Mouse (Mus musculus): Measurements from ENCODE around the gene Cfap206. TPM values are rescaled to one million over a fixed set of nuclear protein-coding genes. Genes with fewer than 3 reads are reported as not detected.

The Cfap206 gene
- polyA plus RNA-seq, 2 experiments: 0.20 to 0.76 TPM

GRCm38 (mm10) chr4:34703029-34703428, 27.0 kb downstream of the Cfap206 start:
- TF ChIP-seq POLR2A (IDR thresholded peaks at IDR 0.05; ENCODE audit: borderline replicate concordance, extremely low read depth, insufficient read depth, insufficient read length): no peak
- 69% methylated on average over 4 of the region's 4 CpGs for WGBS
- H3K36me3 ChIP-seq (ENCODE audit: control insufficient read depth, insufficient read depth, low read length): no peaks in the 10 kb centered on the region
- H3K27me3 ChIP-seq (ENCODE audit: control insufficient read depth, insufficient read depth, low read length): no peaks in the 10 kb centered on the region
- H3K4me1 ChIP-seq (ENCODE audit: control insufficient read depth, insufficient read depth, low read length): no peaks in the 10 kb centered on the region
- H3K4me3 ChIP-seq (replicated peaks; ENCODE audit: low read length): no peak overlapping the region
- no peak overlapping the region for H3K4me2 ChIP-seq (replicated peaks; ENCODE audit: low read depth, low read length, severe bottlenecking)
- ATAC-seq (ENCODE audit: low FRiP score, low read depth) (no peak), DNase-seq (ENCODE audit: low spot score) (no peak)
- no peak overlapping the region for H3K9ac ChIP-seq (ENCODE audit: low read depth, low read length, severe bottlenecking)
- H3K9me3 ChIP-seq (ENCODE audit: control insufficient read depth, low read length): no peaks in the 10 kb centered on the region
- H3K27ac ChIP-seq (replicated peaks; ENCODE audit: low read depth, low read length): no peak overlapping the region

GRCm38 (mm10) chr4:34702231-34702630, 27.8 kb downstream of the Cfap206 start:
- ATAC-seq (ENCODE audit: low FRiP score, low read depth): no peak
- H3K4me3 ChIP-seq (replicated peaks; ENCODE audit: low read length): no peak overlapping the region
- DNase-seq (ENCODE audit: low spot score): no peak
- H3K9ac ChIP-seq (ENCODE audit: low read depth, low read length, severe bottlenecking): no peak overlapping the region
- no peaks in the 10 kb centered on the region for H3K4me1 ChIP-seq (ENCODE audit: control insufficient read depth, insufficient read depth, low read length)
- 94% methylated on average over 11 of the region's 11 CpGs for WGBS
- no peaks in the 10 kb centered on the region for H3K9me3 ChIP-seq (ENCODE audit: control insufficient read depth, low read length)
- TF ChIP-seq POLR2A (IDR thresholded peaks at IDR 0.05; ENCODE audit: borderline replicate concordance, extremely low read depth, insufficient read depth, insufficient read length): no peak
- no peak overlapping the region for H3K27ac ChIP-seq (replicated peaks; ENCODE audit: low read depth, low read length)
- no peaks in the 10 kb centered on the region for H3K36me3 ChIP-seq (ENCODE audit: control insufficient read depth, insufficient read depth, low read length)
- no peak overlapping the region for H3K4me2 ChIP-seq (replicated peaks; ENCODE audit: low read depth, low read length, severe bottlenecking)
- H3K27me3 ChIP-seq (ENCODE audit: control insufficient read depth, insufficient read depth, low read length): no peaks in the 10 kb centered on the region

- H3K27ac ChIP-seq (replicated peaks; ENCODE audit: low read depth, low read length): no peak overlapping the region
- no peak overlapping the region for H3K4me3 ChIP-seq (replicated peaks; ENCODE audit: low read length)
- ATAC-seq (ENCODE audit: low FRiP score, low read depth) (no peak), DNase-seq (ENCODE audit: low spot score) (peak; percentile 51)
- no peak for TF ChIP-seq POLR2A (IDR thresholded peaks at IDR 0.05; ENCODE audit: borderline replicate concordance, extremely low read depth, insufficient read depth, insufficient read length)
- no peak overlapping the region for H3K4me2 ChIP-seq (replicated peaks; ENCODE audit: low read depth, low read length, severe bottlenecking)
- H3K27me3 ChIP-seq (ENCODE audit: control insufficient read depth, insufficient read depth, low read length): no peaks in the 10 kb centered on the region
- no peaks in the 10 kb centered on the region for H3K9me3 ChIP-seq (ENCODE audit: control insufficient read depth, low read length)
- H3K36me3 ChIP-seq (ENCODE audit: control insufficient read depth, insufficient read depth, low read length): no peaks in the 10 kb centered on the region
- H3K4me1 ChIP-seq (ENCODE audit: control insufficient read depth, insufficient read depth, low read length): no peaks in the 10 kb centered on the region
- no peak overlapping the region for H3K9ac ChIP-seq (ENCODE audit: low read depth, low read length, severe bottlenecking)
- WGBS: 38% methylated on average over 5 of the region's 5 CpGs
These were observed 28.5 kb downstream of the Cfap206 start for GRCm38 (mm10) chr4:34701528-34701927.

GRCm38 (mm10) chr4:34688021-34688420, 42.0 kb downstream of the Cfap206 start:
- TF ChIP-seq POLR2A (IDR thresholded peaks at IDR 0.05; ENCODE audit: borderline replicate concordance, extremely low read depth, insufficient read depth, insufficient read length): no peak
- ATAC-seq (ENCODE audit: low FRiP score, low read depth): no peak
- WGBS: 70% methylated on average over 3 of the region's 3 CpGs

GRCm38 (mm10) chr4:34686874-34687567, 43.0 kb downstream of the Cfap206 start, which contains the start of gene Slc35a1:
Gene Slc35a1, minus strand, starts transcription at chr4:34687438.
- peak; percentile 81; the same call in 1 of the 2 replicates for TF ChIP-seq POLR2A (IDR thresholded peaks at IDR 0.05; ENCODE audit: borderline replicate concordance, extremely low read depth, insufficient read depth, insufficient read length)
- peak; percentile 95 for DNase-seq (ENCODE audit: low spot score)
- Histone ChIP-seq H3K4me3 (replicated peaks; ENCODE audit: low read length) (peak within 1 kb of the TSS; percentile 90), H3K4me1 (ENCODE audit: control insufficient read depth, insufficient read depth, low read length) (peaks cover 9% of the 10 kb centered on the region; the same call in 1 of the 2 replicates), H3K27me3 (ENCODE audit: control insufficient read depth, insufficient read depth, low read length) (no peaks in the 10 kb centered on the region), H3K9me3 (ENCODE audit: control insufficient read depth, low read length) (no peaks in the 10 kb centered on the region), H3K27ac (replicated peaks; ENCODE audit: low read depth, low read length) (peak within 1 kb of the TSS; percentile 90), H3K36me3 (ENCODE audit: control insufficient read depth, insufficient read depth, low read length) (peaks cover 3% of the 10 kb centered on the region; the same call in 1 of the 2 replicates), H3K9ac (ENCODE audit: low read depth, low read length, severe bottlenecking) (peak within 1 kb of the TSS; percentile 92), H3K4me2 (replicated peaks; ENCODE audit: low read depth, low read length, severe bottlenecking) (peak within 1 kb of the TSS; percentile 58)
- WGBS: under 1% methylated on average over 43 of the region's 65 CpGs
- ATAC-seq (ENCODE audit: low FRiP score, low read depth): peak; percentile 95

More at GRCm38 (mm10) chr4:34688021-34688420, 42.0 kb downstream of the Cfap206 start:
- Histone ChIP-seq H3K36me3 (ENCODE audit: control insufficient read depth, insufficient read depth, low read length) (peaks cover 3% of the 10 kb centered on the region; the same call in 1 of the 2 replicates), H3K4me2 (replicated peaks; ENCODE audit: low read depth, low read length, severe bottlenecking) (peak overlapping the region; percentile 58), H3K4me3 (replicated peaks; ENCODE audit: low read length) (no peak overlapping the region), H3K9ac (ENCODE audit: low read depth, low read length, severe bottlenecking) (no peak overlapping the region), H3K27ac (replicated peaks; ENCODE audit: low read depth, low read length) (no peak overlapping the region), H3K27me3 (ENCODE audit: control insufficient read depth, insufficient read depth, low read length) (no peaks in the 10 kb centered on the region), H3K9me3 (ENCODE audit: control insufficient read depth, low read length) (no peaks in the 10 kb centered on the region), H3K4me1 (ENCODE audit: control insufficient read depth, insufficient read depth, low read length) (peaks cover 8% of the 10 kb centered on the region; the same call in 1 of the 2 replicates)
- DNase-seq (ENCODE audit: low spot score): no peak

All from limb, embryonic 14.5 days (tissue).